Mouse (Mus musculus) small intestine, adult 2 months (tissue): ENCODE data around the gene Ephb3.

Source experiments
- CTCF ChIP-seq: fragments of 200-500 bp; IDR thresholded peaks from 2 replicates; pipeline ENCODE4 v1.5.1; 2012; ENCODE audit warnings: low read depth, mild to moderate bottlenecking, control low read depth, inconsistent platforms, low read length, moderate library complexity, mixed read lengths; ENCODE audit not compliant: insufficient replicate concordance, insufficient read length; ENCODE audit errors: extremely low read depth
- POLR2A ChIP-seq: fragments of 200-500 bp; IDR thresholded peaks from 2 replicates; pipeline ENCODE4 v1.6.1; 2012; ENCODE audit warnings: low read depth, mild to moderate bottlenecking, control low read depth, inconsistent platforms, low read length, moderate library complexity

DNA sequence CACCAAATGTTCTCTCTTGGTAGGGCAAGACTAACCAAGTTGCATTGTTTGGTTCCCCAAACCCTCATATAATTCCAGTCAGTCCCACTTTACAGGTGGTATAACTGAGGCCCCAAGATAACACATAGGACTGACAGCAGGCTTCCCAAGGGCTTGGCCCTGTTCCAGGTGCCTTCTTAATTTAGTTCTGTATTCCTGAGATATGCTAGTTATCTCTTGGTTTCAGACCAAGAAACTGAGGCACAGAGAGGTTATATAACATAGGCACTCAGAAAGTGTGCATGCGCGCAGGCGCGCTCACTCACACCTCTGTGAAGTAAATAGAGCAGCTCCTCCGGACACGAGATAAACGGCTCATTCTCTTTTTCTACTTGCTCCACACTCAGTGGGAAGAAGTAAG is 9.4 kb downstream of the Ephb3 start:
- no peak for TF ChIP-seq CTCF
- no peak for TF ChIP-seq POLR2A
